Mouse (Mus musculus) hindbrain, embryonic 15.5 days (tissue): ENCODE measurements around the gene Hist3h2ba. TPM values are rescaled to one million over a fixed set of nuclear protein-coding genes. Genes with fewer than 3 reads are reported as not detected.

ENCODE experiments used
- ATAC-seq: fragments of 200-750 bp; cut with Nextera tagmentation; 2 replicates; pipeline ENCODE4 v1.8.0; 2017; ENCODE audit warnings: low read depth, moderate number of reproducible peaks, moderate TSS enrichment; ENCODE audit not compliant: low FRiP score
- H3K27ac ChIP-seq: fragments of 300-500 bp; sonication (generic); replicated peaks from 2 replicates; pipeline ENCODE4 v1.5.1; 2015; ENCODE audit warnings: mild to moderate bottlenecking, inconsistent platforms
- H3K27me3 ChIP-seq: fragments of 300-500 bp; sonication (generic); 2 replicates; pipeline ENCODE4 v1.6.1; 2015; ENCODE audit warnings: control low read depth, inconsistent platforms
- H3K36me3 ChIP-seq: fragments of 300-500 bp; sonication (generic); 2 replicates; pipeline ENCODE4 v1.6.1; 2015; ENCODE audit warnings: control low read depth, inconsistent platforms
- H3K4me1 ChIP-seq: fragments of 300-500 bp; sonication (generic); replicated peaks from 2 replicates; pipeline ENCODE4 v1.6.1; 2015; ENCODE audit warnings: control low read depth, inconsistent platforms
- H3K4me2 ChIP-seq: fragments of 300-500 bp; sonication (generic); 2 replicates; pipeline ENCODE4 v1.6.1; 2015; ENCODE audit warnings: moderate library complexity, mild to moderate bottlenecking, inconsistent platforms
- H3K4me3 ChIP-seq: fragments of 300-500 bp; sonication (generic); 2 replicates; pipeline ENCODE4 v1.5.1; 2015; ENCODE audit warnings: mild to moderate bottlenecking, inconsistent platforms
- H3K9ac ChIP-seq: fragments of 300-500 bp; sonication (generic); 2 replicates; pipeline ENCODE4 v1.6.1; 2015; ENCODE audit warnings: inconsistent platforms
- H3K9me3 ChIP-seq: fragments of 300-500 bp; sonication (generic); 2 replicates; pipeline ENCODE4 v1.6.1; 2016; ENCODE audit warnings: control low read depth, inconsistent platforms
- WGBS: fragments of 180-500 bp; shearing (Covaris S2); methylation state at CpG from one replicate; pipeline ENCODE4 v1.1.7; 2015; 5-methylcytosine and 5-hydroxymethylcytosine counted together
- microRNA-seq: library from miRNA; unstranded; fragments of <30 nt; microRNA quantifications from one replicate; pipeline ENCODE4, GENCODE M21; 2016
- polyA plus RNA-seq: library from polyadenylated mRNA; unstranded; fragments of >200 nt; fragmentation: Nextera tagmentation; extraction: Ambion mirVana; gene quantifications from 2 replicates; pipeline ENCODE4 v1.2.1, GENCODE M21; 2015

Hist3h2ba gene
- polyA plus RNA-seq, 1 experiment from 2014 or later: 230 TPM

DNA sequence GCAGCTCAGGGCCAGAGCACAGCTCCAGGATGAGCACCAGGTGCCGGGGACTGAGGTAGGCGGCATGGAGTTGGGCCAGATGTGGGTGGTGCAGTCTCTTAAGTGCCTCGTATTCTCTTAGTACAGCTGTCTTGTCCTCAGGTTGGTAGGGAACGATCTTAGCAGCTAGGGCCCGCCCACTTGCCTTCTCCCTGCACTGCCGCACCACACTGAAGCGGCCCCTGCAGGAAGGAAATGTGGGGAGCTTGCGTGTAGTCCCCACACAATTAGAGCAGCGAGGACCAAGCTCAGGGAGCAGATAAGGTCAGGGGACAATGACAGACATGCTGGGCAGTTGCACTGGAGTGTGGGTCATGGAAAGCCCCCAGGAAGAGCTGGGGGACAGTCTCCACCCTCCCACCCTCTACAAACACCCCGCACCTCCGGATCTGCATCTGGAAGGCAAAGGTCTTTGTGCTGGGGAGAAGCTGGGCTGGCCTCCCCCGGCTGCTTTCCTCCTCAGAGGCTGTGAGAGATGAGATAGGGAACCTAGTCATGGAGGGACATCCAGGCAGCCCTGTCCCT, 47.2 kb downstream of the Hist3h2ba start:
- Histone ChIP-seq H3K4me1 (peaks cover 12% of the 10 kb centered on the region), H3K9ac (no peak overlapping the region), H3K4me2 (no peak overlapping the region), H3K27me3 (peaks cover 8% of the 10 kb centered on the region; the same call in 1 of the 2 replicates), H3K27ac (no peak overlapping the region), H3K9me3 (no peaks in the 10 kb centered on the region), H3K4me3 (no peak overlapping the region), H3K36me3 (no peaks in the 10 kb centered on the region)
- ATAC-seq: no peak; the same call in 1 of the 2 replicates
- 57% methylated on average over 12 of the region's 12 CpGs for WGBS

DNA sequence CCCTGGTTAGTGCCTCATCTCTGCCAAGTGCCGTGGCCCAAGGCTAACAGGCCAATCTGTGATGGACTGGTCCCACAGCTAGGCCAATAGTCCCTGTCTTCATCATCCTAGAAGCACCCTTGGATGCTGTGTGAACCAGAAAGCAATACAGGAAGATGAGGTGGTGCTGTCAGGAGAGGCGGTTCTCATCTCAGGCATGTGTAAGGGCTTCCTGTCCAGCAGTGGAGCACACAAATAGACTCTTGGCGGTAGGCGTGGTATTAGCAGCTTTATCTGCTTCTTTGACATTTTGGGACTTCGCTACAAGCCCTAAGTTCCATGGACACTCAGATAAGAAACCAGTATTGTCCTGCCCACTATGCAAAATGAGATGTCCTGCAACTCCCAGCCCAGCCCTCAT, 48.8 kb downstream of the Hist3h2ba start:
- Histone ChIP-seq H3K9me3 (no peaks in the 10 kb centered on the region), H3K4me2 (no peak overlapping the region), H3K9ac (no peak overlapping the region), H3K27me3 (peaks cover 8% of the 10 kb centered on the region; the same call in 1 of the 2 replicates), H3K4me1 (peaks cover 12% of the 10 kb centered on the region), H3K36me3 (no peaks in the 10 kb centered on the region), H3K27ac (no peak overlapping the region), H3K4me3 (no peak overlapping the region)
- WGBS: 87% methylated on average over 5 of the region's 5 CpGs
- no peak for ATAC-seq

Small RNA genes lying within 50 kb of the gene (microRNA-seq; reads per million reads assigned to microRNA genes)
- not detected for gene Gm44313

Other genes with a start within 250 kb of the Hist3h2ba start
- not detected in 2 replicates for gene Olfr319, start 249.8 kb upstream of the Hist3h2ba start, polyA plus RNA-seq
- gene Olfr318, start 224.9 kb upstream of the Hist3h2ba start, polyA plus RNA-seq: not detected in 2 replicates
- 0.16 and 0.44 TPM in 2 replicates for gene Olfr317, start 209.7 kb upstream of the Hist3h2ba start, polyA plus RNA-seq
- gene Olfr316, start 196.2 kb upstream of the Hist3h2ba start, polyA plus RNA-seq: 0.05 TPM in 1 of 2 replicates, not detected in the other
- gene Olfr315, start 175.7 kb upstream of the Hist3h2ba start, polyA plus RNA-seq: not detected in 2 replicates
- gene Olfr314, start 166.0 kb upstream of the Hist3h2ba start, polyA plus RNA-seq: not detected in 2 replicates
- 9.9 and 10.7 TPM in 2 replicates for gene Fam183b, start 147.0 kb upstream of the Hist3h2ba start, polyA plus RNA-seq
- not detected in 2 replicates for gene Olfr313, start 133.9 kb upstream of the Hist3h2ba start, polyA plus RNA-seq
- gene Olfr312, start 119.7 kb upstream of the Hist3h2ba start, polyA plus RNA-seq: not detected in 2 replicates
- not detected in 2 replicates for gene Olfr311, start 109.7 kb upstream of the Hist3h2ba start, polyA plus RNA-seq
- gene Gm12258, start 101.8 kb upstream of the Hist3h2ba start, polyA plus RNA-seq: 21.1 and 22.4 TPM in 2 replicates
- 10.0 and 11.8 TPM in 2 replicates for gene 2810021J22Rik, start 81.7 kb upstream of the Hist3h2ba start, polyA plus RNA-seq
- gene Zfp39, start 44.7 kb upstream of the Hist3h2ba start, polyA plus RNA-seq: 6.1 and 6.9 TPM in 2 replicates
- gene Btnl10, start 31.0 kb upstream of the Hist3h2ba start, polyA plus RNA-seq: not detected in 2 replicates
- 603 and 674 TPM in 2 replicates for gene Rnf187, start 10.0 kb upstream of the Hist3h2ba start, polyA plus RNA-seq
- 96.0 and 96.7 TPM in 2 replicates for gene Hist3h2a, start 5.8 kb downstream of the Hist3h2ba start, polyA plus RNA-seq
- 1.4 TPM in 2 replicates for gene Trim17, start 5.8 kb downstream of the Hist3h2ba start, polyA plus RNA-seq
- gene Trim11, start 29.2 kb downstream of the Hist3h2ba start, polyA plus RNA-seq: 19.3 and 20.7 TPM in 2 replicates
- 0.34 and 0.45 TPM in 2 replicates for gene Obscn, start 187.5 kb downstream of the Hist3h2ba start, polyA plus RNA-seq
- gene Iba57, start 214.8 kb downstream of the Hist3h2ba start, polyA plus RNA-seq: 7.1 and 7.5 TPM in 2 replicates
- 0.30 and 0.39 TPM in 2 replicates for gene Gjc2, start 234.3 kb downstream of the Hist3h2ba start, polyA plus RNA-seq
- gene Guk1, start 243.3 kb downstream of the Hist3h2ba start, polyA plus RNA-seq: 245 and 247 TPM in 2 replicates